Mouse (Mus musculus) adipocyte (in vitro differentiated cells): ENCODE measurements around the gene Ets2.

Experiments
- DNase-seq: peaks from one replicate; pipeline ENCODE4 v3.0.0-alpha.2; 2016; ENCODE audit warnings: low spot score

Ets2 gene

GRCm38 (mm10) chr16:95701802-95702561 is at the start of gene Ets2:
Ets2 (plus strand) TSS chr16:95702075.
- DNase-seq: peak; percentile 92

- no peak for DNase-seq
These were observed 47.7 kb upstream of the Ets2 start for GRCm38 (mm10) chr16:95654204-95654611.

- DNase-seq: no peak
These were observed 45.3 kb upstream of the Ets2 start for GRCm38 (mm10) chr16:95656535-95656934.

- no peak for DNase-seq
These were observed 44.7 kb upstream of the Ets2 start for GRCm38 (mm10) chr16:95657187-95657586.

GRCm38 (mm10) chr16:95657756-95658155 is 44.1 kb upstream of the Ets2 start:
- DNase-seq: no peak

GRCm38 (mm10) chr16:95658836-95659430 is 42.9 kb upstream of the Ets2 start:
- DNase-seq: peak; percentile 62

GRCm38 (mm10) chr16:95659461-95659860 is 42.4 kb upstream of the Ets2 start:
- no peak for DNase-seq

- no peak for DNase-seq
These were observed 41.0 kb upstream of the Ets2 start for GRCm38 (mm10) chr16:95660909-95661308.

- no peak for DNase-seq
These were observed 36.3 kb upstream of the Ets2 start for GRCm38 (mm10) chr16:95665472-95666131.

GRCm38 (mm10) chr16:95666288-95666687 is 35.6 kb upstream of the Ets2 start:
- no peak for DNase-seq

GRCm38 (mm10) chr16:95667395-95668150 is 34.3 kb upstream of the Ets2 start:
- no peak for DNase-seq

GRCm38 (mm10) chr16:95668151-95668993 is 33.5 kb upstream of the Ets2 start:
- DNase-seq: no peak

- peak; percentile 24 for DNase-seq
These were observed 27.4 kb upstream of the Ets2 start for GRCm38 (mm10) chr16:95674452-95674921.

- no peak for DNase-seq
These were observed 26.7 kb upstream of the Ets2 start for GRCm38 (mm10) chr16:95675212-95675611.

GRCm38 (mm10) chr16:95676668-95677067 is 25.2 kb upstream of the Ets2 start:
- no peak for DNase-seq

- DNase-seq: no peak
These were observed 19.4 kb upstream of the Ets2 start for GRCm38 (mm10) chr16:95682431-95682892.

GRCm38 (mm10) chr16:95685807-95686206 is 16.1 kb upstream of the Ets2 start:
- DNase-seq: no peak

GRCm38 (mm10) chr16:95686246-95686645 is 15.6 kb upstream of the Ets2 start:
- DNase-seq: no peak

- no peak for DNase-seq
These were observed 15.0 kb upstream of the Ets2 start for GRCm38 (mm10) chr16:95686901-95687300.

GRCm38 (mm10) chr16:95688010-95688409 is 13.9 kb upstream of the Ets2 start:
- no peak for DNase-seq

GRCm38 (mm10) chr16:95696599-95696998 is 5.3 kb upstream of the Ets2 start:
- no peak for DNase-seq
